Mouse (Mus musculus): ENCODE results near the gene Eva1b.
"Not testable (repeated sequence)": the region's sequence is repeated elsewhere in the genome, so short reads cannot be mapped to it uniquely, and the experiment has no call there.

DNA sequence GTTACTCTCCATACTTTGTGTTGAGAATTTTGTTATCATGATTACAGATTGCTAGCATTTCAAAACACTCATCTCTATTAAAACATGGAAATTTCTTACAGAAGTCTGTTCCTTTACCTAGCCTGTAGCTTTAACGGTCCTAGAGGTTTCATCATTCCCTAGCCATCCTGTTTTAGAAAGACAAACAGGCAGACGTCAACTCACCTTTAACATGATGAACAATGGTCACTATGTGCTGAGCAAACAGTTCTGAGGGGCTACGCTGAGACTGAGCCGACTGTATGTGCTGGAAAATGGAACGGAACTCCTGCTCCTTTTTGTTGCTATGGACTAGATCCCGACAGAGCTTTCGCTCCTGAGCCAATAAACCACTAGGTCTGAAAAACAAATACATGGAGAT, 28.4 kb downstream of the Eva1b start:
- not testable (repeated sequence) for TF ChIP-seq POLR2A (IDR thresholded peaks at IDR 0.05; ENCODE audit: low read depth, low read length); CTCF (conservative IDR thresholded peaks at IDR 0.05; ENCODE audit: insufficient read depth, insufficient read length, low read depth, low read length)
